Mouse (Mus musculus) lung, embryonic 15.5 days (tissue): ENCODE data around the gene Lrrtm1. TPM values are rescaled to one million over a fixed set of nuclear protein-coding genes. Genes with fewer than 3 reads are reported as not detected.

Experiments
- ATAC-seq: fragments of 200-750 bp; cut with Nextera tagmentation; 2 replicates; pipeline ENCODE4 v1.8.0; 2017; ENCODE audit warnings: moderate number of reproducible peaks, borderline replicate concordance; ENCODE audit not compliant: low FRiP score, low TSS enrichment; ENCODE audit errors: extremely low read depth
- H3K27ac ChIP-seq: fragments of 300-500 bp; sonication (generic); 2 replicates; pipeline ENCODE4 v1.5.1; 2015; ENCODE audit warnings: moderate library complexity, mild to moderate bottlenecking, inconsistent platforms
- H3K27me3 ChIP-seq: fragments of 300-500 bp; sonication (generic); 2 replicates; pipeline ENCODE4 v1.6.1; 2015; ENCODE audit warnings: inconsistent platforms
- H3K36me3 ChIP-seq: fragments of 300-500 bp; sonication (generic); 2 replicates; pipeline ENCODE4 v1.6.1; 2015; ENCODE audit warnings: inconsistent platforms
- H3K4me1 ChIP-seq: fragments of 300-500 bp; sonication (generic); 2 replicates; pipeline ENCODE4 v1.6.1; 2015; ENCODE audit warnings: inconsistent platforms
- H3K4me2 ChIP-seq: fragments of 300-500 bp; sonication (generic); 2 replicates; pipeline ENCODE4 v1.6.1; 2015; ENCODE audit warnings: inconsistent platforms, mild to moderate bottlenecking, moderate library complexity
- H3K4me3 ChIP-seq: fragments of 300-500 bp; sonication (generic); 2 replicates; pipeline ENCODE4 v1.5.1; 2015; ENCODE audit warnings: mild to moderate bottlenecking, inconsistent platforms
- H3K9ac ChIP-seq: fragments of 300-500 bp; sonication (generic); 2 replicates; pipeline ENCODE4 v1.6.1; 2015; ENCODE audit warnings: inconsistent platforms
- H3K9me3 ChIP-seq: fragments of 300-500 bp; sonication (generic); 2 replicates; pipeline ENCODE4 v1.6.1; 2016; ENCODE audit warnings: inconsistent platforms
- WGBS: fragments of 180-500 bp; shearing (Covaris S2); methylation state at CpG from one replicate; pipeline ENCODE4 v1.1.7; 2015; 5-methylcytosine and 5-hydroxymethylcytosine counted together
- polyA plus RNA-seq: library from polyadenylated mRNA; unstranded; fragments of >200 nt; fragmentation: Nextera tagmentation; extraction: Ambion mirVana; gene quantifications from 2 replicates; pipeline ENCODE4 v1.2.1, GENCODE M21; 2015

The Lrrtm1 gene
- polyA plus RNA-seq, 1 experiment from 2014 or later: 1.1 TPM

DNA sequence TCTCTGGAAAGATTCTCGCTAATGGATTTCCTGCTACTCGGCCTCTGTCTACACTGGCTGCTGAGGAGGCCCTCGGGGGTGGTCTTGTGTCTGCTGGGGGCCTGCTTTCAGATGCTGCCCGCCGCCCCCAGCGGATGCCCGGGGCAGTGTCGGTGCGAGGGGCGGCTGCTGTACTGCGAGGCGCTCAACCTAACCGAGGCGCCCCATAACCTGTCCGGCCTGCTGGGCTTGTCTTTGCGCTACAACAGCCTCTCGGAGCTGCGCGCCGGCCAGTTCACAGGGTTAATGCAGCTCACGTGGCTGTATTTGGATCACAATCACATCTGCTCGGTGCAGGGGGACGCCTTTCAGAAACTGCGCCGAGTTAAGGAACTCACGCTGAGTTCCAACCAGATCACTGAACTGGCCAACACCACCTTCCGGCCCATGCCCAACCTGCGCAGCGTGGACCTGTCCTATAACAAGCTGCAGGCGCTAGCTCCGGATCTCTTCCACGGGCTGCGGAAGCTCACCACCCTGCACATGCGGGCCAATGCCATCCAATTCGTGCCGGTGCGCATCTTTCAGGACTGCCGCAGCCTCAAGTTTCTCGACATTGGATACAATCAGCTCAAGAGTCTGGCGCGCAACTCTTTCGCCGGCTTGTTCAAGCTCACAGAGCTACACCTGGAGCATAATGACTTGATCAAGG is 1.2 kb downstream of the Lrrtm1 start:
- WGBS: under 1% methylated on average over 43 of the region's 43 CpGs

DNA sequence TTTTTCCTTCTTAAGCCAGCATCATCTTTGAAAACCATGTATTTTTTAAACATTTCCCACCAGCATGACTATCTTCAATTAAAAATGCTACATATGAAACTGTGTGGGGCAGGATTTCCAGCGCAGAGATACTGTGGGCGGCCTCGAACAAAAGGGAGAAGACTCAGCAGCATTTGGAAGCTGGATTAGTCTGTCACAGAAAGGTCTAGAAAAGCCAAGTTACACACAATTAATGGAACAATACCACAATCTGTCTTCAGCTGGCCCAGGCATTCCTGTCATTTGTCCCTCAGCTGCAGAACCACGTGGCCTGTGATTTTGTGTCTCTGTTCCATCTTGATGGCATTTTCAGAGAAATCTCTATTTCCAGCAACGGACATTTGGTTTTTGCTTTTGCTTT is 11.0 kb downstream of the Lrrtm1 start:
- no peak overlapping the region for H3K4me2 ChIP-seq
- H3K4me1 ChIP-seq: no peaks in the 10 kb centered on the region
- H3K27me3 ChIP-seq: no peaks in the 10 kb centered on the region
- WGBS: 65% methylated on average over 5 of the region's 5 CpGs
- H3K9ac ChIP-seq: no peak overlapping the region
- no peak overlapping the region for H3K4me3 ChIP-seq
- no peak for ATAC-seq
- H3K36me3 ChIP-seq: no peaks in the 10 kb centered on the region
- no peaks in the 10 kb centered on the region for H3K9me3 ChIP-seq
- H3K27ac ChIP-seq: no peak overlapping the region

More for the DNA sequence above, 1.2 kb downstream of the Lrrtm1 start:
- H3K4me3 ChIP-seq: peak overlapping the region; percentile 35
- H3K9ac ChIP-seq: no peak overlapping the region
- peak; percentile 56 for ATAC-seq
- no peaks in the 10 kb centered on the region for H3K36me3 ChIP-seq
- H3K4me1 ChIP-seq: peaks cover 21% of the 10 kb centered on the region; the same call in 1 of the 2 replicates
- peak overlapping the region; percentile 76 for H3K4me2 ChIP-seq
- H3K27me3 ChIP-seq: peaks cover 57% of the 10 kb centered on the region
- no peak overlapping the region for H3K27ac ChIP-seq
- no peaks in the 10 kb centered on the region for H3K9me3 ChIP-seq

DNA sequence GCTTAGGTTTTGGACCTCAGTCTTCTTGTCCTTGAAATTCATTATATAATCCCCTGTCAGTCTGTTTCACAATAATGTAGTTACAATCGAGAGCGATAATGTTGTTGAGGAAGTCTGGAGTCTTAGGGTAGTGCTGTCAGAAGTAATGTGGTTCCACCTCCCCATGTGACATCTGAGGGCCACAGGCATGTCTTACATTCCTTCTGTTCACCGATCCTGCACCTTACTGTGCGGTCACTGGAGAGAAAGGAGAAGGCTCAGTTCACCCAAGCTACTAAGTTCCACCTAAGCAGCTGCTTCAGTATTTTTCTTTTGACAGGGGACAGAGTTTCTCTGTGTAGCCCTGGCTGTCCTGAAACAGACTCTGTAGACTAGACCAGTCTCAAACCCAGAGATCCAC is 13.9 kb downstream of the Lrrtm1 start:
- Histone ChIP-seq H3K4me1 (no peaks in the 10 kb centered on the region), H3K4me3 (no peak overlapping the region), H3K27me3 (no peaks in the 10 kb centered on the region), H3K36me3 (no peaks in the 10 kb centered on the region), H3K9ac (no peak overlapping the region), H3K9me3 (no peaks in the 10 kb centered on the region), H3K4me2 (no peak overlapping the region), H3K27ac (no peak overlapping the region)
- 93% methylated on average over 4 of the region's 4 CpGs for WGBS
- no peak for ATAC-seq

DNA sequence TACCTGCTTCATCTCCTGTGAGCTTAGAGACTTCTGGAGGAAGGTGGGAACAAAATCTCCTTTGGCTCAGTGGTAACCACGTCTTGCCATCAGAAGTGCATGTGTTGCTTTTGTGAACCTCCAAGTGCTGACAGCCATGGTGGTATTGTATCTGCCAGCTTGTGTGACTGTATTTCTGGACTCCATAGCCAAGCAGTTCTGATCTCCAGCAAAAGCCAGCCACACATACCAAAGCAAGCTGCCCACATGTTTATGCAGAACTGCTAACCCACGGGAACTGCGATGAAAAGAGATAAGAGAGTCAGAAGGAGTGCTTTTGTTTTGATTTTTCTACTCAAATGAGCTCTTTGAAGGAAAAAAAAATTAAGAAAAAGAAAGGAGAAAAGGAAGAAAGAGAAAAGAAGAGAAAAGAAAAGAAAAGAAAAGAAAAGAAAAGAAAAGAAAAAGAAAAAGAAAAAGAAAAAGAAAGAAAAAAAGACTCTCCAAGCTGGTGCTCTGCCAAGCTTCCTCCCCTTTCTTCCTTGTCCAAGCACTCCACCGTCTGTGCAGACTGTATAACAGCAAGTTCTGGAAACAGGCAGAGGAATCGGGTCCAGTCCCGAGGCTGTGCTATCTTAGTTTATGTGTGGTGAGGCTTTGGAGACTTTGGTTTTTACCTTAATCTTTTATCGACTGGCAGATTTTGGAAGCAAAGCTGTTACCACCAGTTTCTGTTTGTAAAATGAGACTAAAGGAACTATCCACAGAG is 15.0 kb downstream of the Lrrtm1 start:
- no peak for ATAC-seq
- H3K9ac ChIP-seq: no peak overlapping the region
- H3K4me2 ChIP-seq: no peak overlapping the region
- no peaks in the 10 kb centered on the region for H3K4me1 ChIP-seq
- H3K9me3 ChIP-seq: no peaks in the 10 kb centered on the region
- H3K36me3 ChIP-seq: no peaks in the 10 kb centered on the region
- no peak overlapping the region for H3K27ac ChIP-seq
- WGBS: 26% methylated on average over 7 of the region's 7 CpGs
- H3K27me3 ChIP-seq: no peaks in the 10 kb centered on the region
- no peak overlapping the region for H3K4me3 ChIP-seq

DNA sequence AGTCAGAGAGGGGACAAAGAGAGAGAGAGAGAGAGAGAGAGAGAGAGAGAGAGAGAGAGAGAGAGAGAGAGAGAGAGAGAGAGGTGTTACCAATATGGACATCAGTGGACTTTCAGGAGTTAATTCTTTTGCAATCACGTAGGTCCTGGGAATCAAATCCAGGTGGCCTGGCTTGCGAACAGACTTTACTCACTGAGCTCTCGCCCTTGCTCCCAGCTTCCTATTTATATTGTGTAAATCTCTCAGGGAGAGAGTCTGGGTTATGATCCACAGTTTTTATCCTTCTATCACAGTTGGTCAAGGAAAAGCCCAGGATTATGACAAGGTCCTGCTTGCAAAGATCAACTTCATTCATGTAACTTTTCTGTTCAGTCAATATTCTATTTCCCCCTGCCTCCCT is 22.7 kb downstream of the Lrrtm1 start:
- Histone ChIP-seq H3K9me3 (no peaks in the 10 kb centered on the region), H3K27ac (no peak overlapping the region), H3K4me1 (no peaks in the 10 kb centered on the region), H3K36me3 (no peaks in the 10 kb centered on the region), H3K27me3 (no peaks in the 10 kb centered on the region), H3K4me3 (no peak overlapping the region), H3K4me2 (no peak overlapping the region), H3K9ac (no peak overlapping the region)
- ATAC-seq: no peak
- 54% methylated on average over 3 of the region's 3 CpGs for WGBS

DNA sequence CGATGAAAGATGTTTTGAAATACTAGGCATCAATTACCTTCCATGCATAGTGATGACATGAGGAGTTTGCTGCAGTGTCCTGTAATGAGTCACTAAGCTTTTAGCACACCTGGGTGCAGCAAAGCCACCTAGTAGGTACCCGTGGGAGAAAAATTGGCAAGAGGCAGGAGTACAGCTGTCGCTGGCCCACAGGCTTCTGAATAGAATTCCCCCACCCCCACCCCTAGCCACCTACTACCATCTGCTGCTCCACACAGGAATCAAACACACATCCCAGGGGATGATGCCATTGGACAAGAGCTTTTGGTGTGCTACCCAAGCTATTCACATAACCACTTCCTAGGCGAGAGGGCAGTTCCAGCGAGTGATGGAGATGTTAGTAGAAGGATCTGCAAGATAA is 36.3 kb downstream of the Lrrtm1 start:
- no peak overlapping the region for H3K9ac ChIP-seq
- WGBS: 78% methylated on average over 5 of the region's 5 CpGs
- H3K4me2 ChIP-seq: no peak overlapping the region
- H3K4me3 ChIP-seq: no peak overlapping the region
- H3K27ac ChIP-seq: no peak overlapping the region
- H3K4me1 ChIP-seq: no peaks in the 10 kb centered on the region
- no peaks in the 10 kb centered on the region for H3K36me3 ChIP-seq
- H3K9me3 ChIP-seq: no peaks in the 10 kb centered on the region
- H3K27me3 ChIP-seq: no peaks in the 10 kb centered on the region
- ATAC-seq: no peak

DNA sequence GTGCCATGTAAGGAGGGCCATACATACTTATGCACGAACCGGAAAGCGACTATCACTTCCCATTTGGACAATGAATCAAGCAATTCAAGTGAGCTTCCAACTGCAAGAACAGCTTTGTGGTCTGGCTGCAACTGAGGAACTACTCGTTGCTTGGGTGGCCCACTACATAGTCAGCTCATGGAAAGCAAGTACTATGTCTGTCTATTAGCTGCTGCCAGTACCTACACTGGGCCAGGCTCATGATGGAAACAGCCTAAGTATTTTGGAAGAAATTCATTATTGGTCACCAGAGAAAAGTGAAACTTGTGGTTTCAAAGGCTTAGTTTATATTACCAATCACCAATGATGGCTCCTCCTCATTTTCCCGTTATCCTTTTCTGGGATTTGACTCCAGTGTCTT is 43.8 kb downstream of the Lrrtm1 start:
- H3K9ac ChIP-seq: no peak overlapping the region
- H3K27ac ChIP-seq: no peak overlapping the region
- H3K4me3 ChIP-seq: no peak overlapping the region
- no peaks in the 10 kb centered on the region for H3K36me3 ChIP-seq
- H3K4me2 ChIP-seq: no peak overlapping the region
- WGBS: 79% methylated on average over 5 of the region's 5 CpGs
- H3K27me3 ChIP-seq: no peaks in the 10 kb centered on the region
- no peaks in the 10 kb centered on the region for H3K9me3 ChIP-seq
- ATAC-seq: no peak
- no peaks in the 10 kb centered on the region for H3K4me1 ChIP-seq

DNA sequence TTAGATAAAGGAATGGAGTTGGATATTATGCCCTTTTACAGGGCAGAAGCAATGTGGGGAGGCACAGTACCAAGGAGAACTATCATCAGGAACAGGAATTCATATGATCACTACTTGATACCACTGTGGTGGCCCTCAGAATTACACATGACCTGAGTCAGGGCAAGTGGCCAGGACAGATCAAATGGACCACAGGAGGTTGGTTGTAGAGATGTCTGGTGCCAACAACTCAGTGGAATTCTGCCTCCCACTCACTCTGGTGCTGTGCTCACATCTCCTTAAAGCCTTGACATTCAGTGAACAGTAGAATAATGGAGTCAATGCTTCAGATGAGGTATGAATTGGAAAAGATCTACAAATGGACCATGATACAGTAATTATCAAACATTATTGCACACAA is 45.9 kb downstream of the Lrrtm1 start:
- ATAC-seq: no peak
- Histone ChIP-seq H3K4me3 (no peak overlapping the region), H3K9me3 (no peaks in the 10 kb centered on the region), H3K36me3 (no peaks in the 10 kb centered on the region), H3K27me3 (no peaks in the 10 kb centered on the region), H3K27ac (no peak overlapping the region), H3K4me1 (no peaks in the 10 kb centered on the region), H3K4me2 (no peak overlapping the region), H3K9ac (no peak overlapping the region)

DNA sequence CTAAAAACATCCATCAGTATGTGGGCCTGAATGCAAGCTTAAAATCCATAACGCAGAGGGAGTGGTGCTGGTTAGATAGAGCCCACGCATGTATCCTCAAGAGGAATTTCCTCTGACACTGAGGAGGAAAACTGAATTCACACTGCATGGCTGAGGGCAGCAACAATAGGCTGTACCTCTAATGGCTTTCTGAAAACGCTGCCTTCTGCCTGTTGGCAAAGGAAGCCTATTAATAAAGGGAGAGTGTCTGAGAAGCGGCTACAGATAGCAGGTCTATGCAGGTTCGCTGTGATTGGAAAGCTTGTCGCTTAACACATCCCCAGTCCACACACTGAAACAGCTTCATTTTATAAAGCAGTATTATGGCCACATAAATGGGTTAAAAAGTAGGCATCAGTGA is 48.9 kb downstream of the Lrrtm1 start:
- 62% methylated on average over 6 of the region's 6 CpGs for WGBS
- H3K36me3 ChIP-seq: no peaks in the 10 kb centered on the region
- H3K9ac ChIP-seq: no peak overlapping the region
- no peak for ATAC-seq
- H3K9me3 ChIP-seq: no peaks in the 10 kb centered on the region
- no peaks in the 10 kb centered on the region for H3K4me1 ChIP-seq
- no peak overlapping the region for H3K4me3 ChIP-seq
- H3K27ac ChIP-seq: no peak overlapping the region
- H3K4me2 ChIP-seq: no peak overlapping the region
- H3K27me3 ChIP-seq: no peaks in the 10 kb centered on the region

DNA sequence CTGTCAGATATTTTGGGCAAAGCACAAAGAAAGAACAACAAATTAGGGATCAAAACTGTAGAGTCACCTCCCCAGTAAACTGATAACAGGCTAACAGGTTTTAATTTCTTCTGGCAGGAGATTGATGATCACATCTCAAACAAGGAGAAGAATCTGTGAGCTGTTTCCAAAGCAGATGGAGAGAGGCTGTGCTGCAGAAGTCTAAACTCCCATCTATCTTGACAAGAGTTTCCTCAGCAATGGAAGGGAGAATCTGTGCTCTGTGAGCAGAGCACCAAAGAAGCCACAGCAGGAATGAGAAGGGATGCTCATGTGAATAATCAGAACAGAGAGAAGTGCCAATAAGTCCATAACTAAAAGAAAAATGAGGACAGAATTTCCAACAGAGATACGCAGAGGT is 58.8 kb downstream of the Lrrtm1 start:
- Histone ChIP-seq H3K4me1 (no peaks in the 10 kb centered on the region), H3K9ac (no peak overlapping the region), H3K36me3 (no peaks in the 10 kb centered on the region), H3K4me3 (no peak overlapping the region), H3K9me3 (no peaks in the 10 kb centered on the region), H3K27me3 (no peaks in the 10 kb centered on the region), H3K4me2 (no peak overlapping the region), H3K27ac (no peak overlapping the region)
- 82% methylated on average over 1 of the region's 1 CpGs for WGBS
- no peak for ATAC-seq

DNA sequence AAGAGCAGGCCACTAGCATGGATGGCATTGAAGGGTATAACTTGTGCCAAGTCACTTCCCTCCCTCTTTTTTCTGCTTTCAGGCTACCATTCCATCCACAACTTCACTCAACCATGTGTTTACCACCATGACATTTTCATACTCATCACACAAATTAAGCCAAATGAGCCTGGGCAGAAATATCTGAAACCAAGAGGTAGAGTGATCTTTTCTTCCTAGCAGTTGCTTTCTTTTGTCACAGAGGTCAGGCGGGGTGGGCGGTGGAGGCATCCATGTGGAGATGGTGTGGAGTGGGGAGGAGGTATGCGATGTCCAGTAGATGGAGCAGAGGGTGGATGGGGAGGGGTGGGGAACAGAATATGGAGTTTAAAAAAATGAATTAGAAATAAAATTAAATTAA is 64.3 kb downstream of the Lrrtm1 start:
- no peaks in the 10 kb centered on the region for H3K27me3 ChIP-seq
- ATAC-seq: no peak
- H3K36me3 ChIP-seq: no peaks in the 10 kb centered on the region
- WGBS: 95% methylated on average over 3 of the region's 3 CpGs
- H3K4me1 ChIP-seq: no peaks in the 10 kb centered on the region
- H3K27ac ChIP-seq: no peak overlapping the region
- H3K9ac ChIP-seq: no peak overlapping the region
- no peak overlapping the region for H3K4me3 ChIP-seq
- H3K4me2 ChIP-seq: no peak overlapping the region
- no peaks in the 10 kb centered on the region for H3K9me3 ChIP-seq
